Mouse (Mus musculus) testis, adult 2 months (tissue): ENCODE results near the gene Rbm15b.

Source experiments
- CTCF ChIP-seq: fragments of 200-500 bp; IDR thresholded peaks from 2 replicates; pipeline ENCODE4 v1.5.1; 2012; ENCODE audit warnings: low read depth, mild to moderate bottlenecking, inconsistent platforms, low read length, moderate library complexity; ENCODE audit not compliant: control insufficient read depth, insufficient read depth, insufficient replicate concordance
- POLR2A ChIP-seq: fragments of 200-500 bp; IDR thresholded peaks from 2 replicates; pipeline ENCODE4 v1.6.1; 2012; ENCODE audit warnings: low read depth, mild to moderate bottlenecking, inconsistent platforms, low read length, moderate library complexity; ENCODE audit not compliant: control insufficient read depth

GRCm38 (mm10) chr9:106891341-106891741 is 4.1 kb upstream of the Rbm15b start:
- TF ChIP-seq POLR2A (no peak), CTCF (no peak)
